Mouse (Mus musculus) testis, adult 2 months (tissue): ENCODE results near the gene Ifi206.

Experiments used
- CTCF ChIP-seq: fragments of 200-500 bp; IDR thresholded peaks from 2 replicates; pipeline ENCODE4 v1.5.1; 2012; ENCODE audit warnings: low read depth, mild to moderate bottlenecking, inconsistent platforms, low read length, moderate library complexity; ENCODE audit not compliant: control insufficient read depth, insufficient read depth, insufficient replicate concordance
- POLR2A ChIP-seq: fragments of 200-500 bp; IDR thresholded peaks from 2 replicates; pipeline ENCODE4 v1.6.1; 2012; ENCODE audit warnings: low read depth, mild to moderate bottlenecking, inconsistent platforms, low read length, moderate library complexity; ENCODE audit not compliant: control insufficient read depth

- TF ChIP-seq CTCF (no peak), POLR2A (no peak)
Measured at GRCm38 (mm10) chr1:173427385-173427784, 63.5 kb downstream of the Ifi206 start.
